Mouse (Mus musculus): Measurements from ENCODE around the gene Sspn.

GRCm38 (mm10) chr6:146004174-146004601 lies 72.7 kb downstream of the Sspn start:
- no peak for TF ChIP-seq MAZ (IDR thresholded peaks at IDR 0.05; ENCODE audit: low read depth, low read length)
- TF ChIP-seq EP300 (IDR thresholded peaks at IDR 0.05; ENCODE audit: low read length) = peak; percentile 68
- no peak for TF ChIP-seq CTCF (conservative IDR thresholded peaks at IDR 0.05 in 1 of 2, IDR thresholded peaks at IDR 0.05 in 1 of 2; ENCODE audit: low read depth in 2 of 2, low read length in 2 of 2)
- no peak for TF ChIP-seq POLR2A (IDR thresholded peaks at IDR 0.05; ENCODE audit: low read depth, low read length)
- no peak for TF ChIP-seq ZC3H11A (IDR thresholded peaks at IDR 0.05; ENCODE audit: low read depth, low read length)

All from CH12.LX (cell line).